Mouse (Mus musculus) megakaryocyte progenitor cell, adult 5-6 weeks (primary cell): ENCODE measurements around the gene Nrp2. TPM values are rescaled to one million over a fixed set of nuclear protein-coding genes. Genes with fewer than 3 reads are reported as not detected.

Source experiments
- ATAC-seq: replicated peaks from 2 replicates; pipeline ENCODE4 v1.8.0; 2016; ENCODE audit warnings: mild to moderate bottlenecking, moderate TSS enrichment, inconsistent platforms; ENCODE audit not compliant: poor library complexity
- total RNA-seq, 2 experiments: library from RNA; stranded (forward) in 1 of 2; stranded (reverse) in 1 of 2; fragments of 157-497, 149-512 nt in 1 of 2; fragments of 200-1000 nt in 1 of 2; gene quantifications; 2 replicates each; pipeline versions ENCODE4 v1.2.3 to v1.2.4; 2015 to 2017

Gene Nrp2
- total RNA-seq (2015), result 1.5 and 2.3 TPM in 2 replicates
- 2.0 and 2.9 TPM in 2 replicates for total RNA-seq (2017)

- ATAC-seq, result peak; percentile 50
These were observed at the start of gene Nrp2 for GRCm38 (mm10) chr1:62703158-62704116. TSS of gene Nrp2 (plus strand) at chr1:62703285.

GRCm38 (mm10) chr1:62654436-62654835, 48.6 kb upstream of the Nrp2 start:
- no peak for ATAC-seq

- ATAC-seq, result peak; percentile 55
These were observed 38.0 kb upstream of the Nrp2 start for GRCm38 (mm10) chr1:62664960-62665645.

GRCm38 (mm10) chr1:62665771-62666730, 37.0 kb upstream of the Nrp2 start:
- no peak for ATAC-seq

GRCm38 (mm10) chr1:62666780-62667179, 36.3 kb upstream of the Nrp2 start:
- no peak for ATAC-seq

GRCm38 (mm10) chr1:62678611-62679344, 24.3 kb upstream of the Nrp2 start:
- ATAC-seq, result peak; percentile 85

- ATAC-seq, result peak; percentile 86
These were observed 23.6 kb upstream of the Nrp2 start for GRCm38 (mm10) chr1:62679466-62679865.

- ATAC-seq, result no peak
These were observed 20.4 kb upstream of the Nrp2 start for GRCm38 (mm10) chr1:62682456-62683385.

GRCm38 (mm10) chr1:62683498-62683897, 19.6 kb upstream of the Nrp2 start:
- ATAC-seq, result no peak

GRCm38 (mm10) chr1:62687511-62687910, 15.6 kb upstream of the Nrp2 start:
- ATAC-seq, result no peak

- ATAC-seq, result peak; percentile 71
These were observed 11.9 kb upstream of the Nrp2 start for GRCm38 (mm10) chr1:62691175-62691574.

- no peak for ATAC-seq
These were observed 6.6 kb upstream of the Nrp2 start for GRCm38 (mm10) chr1:62696312-62696982.

GRCm38 (mm10) chr1:62696983-62697341, 6.1 kb upstream of the Nrp2 start:
- peak; percentile 72 for ATAC-seq

- ATAC-seq, result no peak
These were observed 5.7 kb upstream of the Nrp2 start for GRCm38 (mm10) chr1:62697353-62697752.

- ATAC-seq, result no peak
These were observed 3.3 kb upstream of the Nrp2 start for GRCm38 (mm10) chr1:62699801-62700200.

- ATAC-seq, result peak; percentile 78
These were observed 1.8 kb upstream of the Nrp2 start for GRCm38 (mm10) chr1:62701065-62701921.

- ATAC-seq, result no peak
These were observed 342 bp upstream of the Nrp2 start for GRCm38 (mm10) chr1:62702743-62703142.
